Mouse (Mus musculus) testis, postnatal 14 days (tissue): ENCODE measurements around the gene Wdr89.
A peak's percentile ranks its signal among the peaks of the same experiment; 100 is the strongest.

Experiments used
- DNase-seq: peaks from one replicate; pipeline ENCODE4 v3.0.0; 2021; ENCODE audit warnings: low spot score

Gene Wdr89

GRCm38 (mm10) chr12:75612711-75613110 is 56.6 kb downstream of the Wdr89 start:
- no peak for DNase-seq

- DNase-seq = peak; percentile 28
These were observed 69.8 kb downstream of the Wdr89 start for GRCm38 (mm10) chr12:75599490-75599889.

GRCm38 (mm10) chr12:75598988-75599387 is 70.3 kb downstream of the Wdr89 start:
- DNase-seq = no peak

GRCm38 (mm10) chr12:75597707-75598106 is 71.6 kb downstream of the Wdr89 start:
- no peak for DNase-seq

GRCm38 (mm10) chr12:75596154-75597002 is 73.0 kb downstream of the Wdr89 start, which contains the start of gene Ppp2r5e:
Gene Ppp2r5e (minus strand): TSS chr12:75596245.
- DNase-seq = peak; percentile 100

- DNase-seq = peak; percentile 66
These were observed 73.8 kb downstream of the Wdr89 start for GRCm38 (mm10) chr12:75595291-75596153.

- no peak for DNase-seq
These were observed 74.9 kb downstream of the Wdr89 start for GRCm38 (mm10) chr12:75594404-75594803.

- DNase-seq = no peak
These were observed 75.5 kb downstream of the Wdr89 start for GRCm38 (mm10) chr12:75593817-75594216.

GRCm38 (mm10) chr12:75587501-75587900 is 81.8 kb downstream of the Wdr89 start:
- no peak for DNase-seq

GRCm38 (mm10) chr12:75583776-75584175 is 85.6 kb downstream of the Wdr89 start:
- DNase-seq = no peak
